In the genomic region with DNA sequence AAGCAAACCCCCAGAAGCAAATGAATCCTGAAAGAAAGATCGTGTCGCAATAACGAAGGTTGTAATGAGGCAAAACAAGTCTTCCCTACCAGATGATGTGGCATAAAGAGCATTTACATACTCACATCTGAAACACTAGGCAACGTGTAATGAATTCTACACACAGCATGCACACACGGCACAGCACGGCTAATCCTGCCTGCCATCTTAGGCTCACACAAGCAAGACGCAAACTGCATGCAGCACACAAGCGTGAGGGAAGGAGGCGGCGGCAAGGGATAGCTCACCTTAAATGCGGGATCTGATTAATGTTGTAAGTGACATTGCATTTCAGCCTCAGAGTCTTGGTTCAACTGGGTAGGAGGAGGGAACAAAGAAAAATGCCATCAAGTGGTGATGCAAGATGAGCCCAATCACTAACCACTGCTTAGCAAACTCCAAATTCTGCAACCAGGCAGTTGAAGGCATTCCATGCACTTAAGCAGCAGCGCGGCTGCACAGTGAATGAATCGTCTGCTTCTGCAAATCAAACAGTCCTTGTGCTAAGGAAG, we compare ENCODE assay signal across 8 mouse cellular contexts. TPM values are rescaled to one million over a fixed set of nuclear protein-coding genes. Genes with fewer than 3 reads are reported as not detected.
A peak's percentile ranks its signal among the peaks of the same experiment; 100 is the strongest.
DNase-seq lines count a peak whose midpoint lies in the region; ATAC-seq lines count a peak whose summit lies in the region.

No protein-coding gene starts in this region.

- H3K4me1 ChIP-seq in heart, embryonic 13.5 days, result peaks cover 81% of the 10 kb centered on the region
- peaks cover 33% of the 10 kb centered on the region for H3K4me1 ChIP-seq in forebrain, embryonic 14.5 days (ENCODE audit: control insufficient read depth, insufficient read depth, low read length)
- H3K4me1 ChIP-seq in midbrain, embryonic 14.5 days (ENCODE audit: control insufficient read depth, insufficient read depth, low read length), result peaks cover 42% of the 10 kb centered on the region

- H3K27me3 ChIP-seq in heart, embryonic 13.5 days (replicated peaks), result no peaks in the 10 kb centered on the region
- no peaks in the 10 kb centered on the region for H3K27me3 ChIP-seq in forebrain, embryonic 14.5 days (replicated peaks; ENCODE audit: control insufficient read depth, insufficient read depth, low read length)
- no peaks in the 10 kb centered on the region for H3K27me3 ChIP-seq in midbrain, embryonic 14.5 days (ENCODE audit: control insufficient read depth, insufficient read depth, low read length)

- no peak for ATAC-seq in heart, embryonic 13.5 days (ENCODE audit: extremely low read depth, insufficient number of reproducible peaks, low FRiP score, low TSS enrichment)
- ATAC-seq in forebrain, embryonic 14.5 days, result peak; percentile 76
- ATAC-seq in midbrain, embryonic 14.5 days (ENCODE audit: low FRiP score, low TSS enrichment), result peak; percentile 78
- no peak for ATAC-seq in inflammation-experienced regulatory T-cells, adult 6 months

- H3K36me3 ChIP-seq in heart, embryonic 13.5 days, result no peaks in the 10 kb centered on the region
- H3K36me3 ChIP-seq in forebrain, embryonic 14.5 days (ENCODE audit: control insufficient read depth, insufficient read depth, low read length), result no peaks in the 10 kb centered on the region
- no peaks in the 10 kb centered on the region for H3K36me3 ChIP-seq in midbrain, embryonic 14.5 days (ENCODE audit: control insufficient read depth, insufficient read depth, low read length)

- intact Hi-C loops in heart, postnatal 25 days (cut with DNase I), result no loop called here

- H3K4me2 ChIP-seq in heart, embryonic 13.5 days, result peak overlapping the region; percentile 60
- H3K4me2 ChIP-seq in forebrain, embryonic 14.5 days (ENCODE audit: low read length), result peak overlapping the region; percentile 49
- H3K4me2 ChIP-seq in midbrain, embryonic 14.5 days (ENCODE audit: low read length), result peak overlapping the region; percentile 53

- WGBS in heart, embryonic 13.5 days, result 43% methylated on average over 14 of the region's 14 CpGs
- WGBS in forebrain, embryonic 14.5 days, result 12% methylated on average over 14 of the region's 14 CpGs
- WGBS in midbrain, embryonic 14.5 days, result 16% methylated on average over 14 of the region's 14 CpGs

- H3K9me3 ChIP-seq in heart, embryonic 13.5 days, result no peaks in the 10 kb centered on the region
- H3K9me3 ChIP-seq in forebrain, embryonic 14.5 days (replicated peaks; ENCODE audit: control insufficient read depth, low read length), result no peaks in the 10 kb centered on the region
- H3K9me3 ChIP-seq in midbrain, embryonic 14.5 days (ENCODE audit: control insufficient read depth, low read length), result no peaks in the 10 kb centered on the region

- DNase-seq in heart, postnatal 25 days (ENCODE audit: low spot score), result no peak
- peak; percentile 88 for DNase-seq in brain, adult 2 months (ENCODE audit: low read depth, low spot score)
- peak; percentile 86 for DNase-seq in forebrain, embryonic 14.5 days (ENCODE audit: low spot score)
- peak; percentile 83 for DNase-seq in midbrain, embryonic 14.5 days
- no peak for DNase-seq in T-cell, adult 2 months (ENCODE audit: low spot score)
- no peak for DNase-seq in kidney, postnatal 36 days

- H3K9ac ChIP-seq in heart, embryonic 13.5 days, result peak overlapping the region; percentile 72
- H3K9ac ChIP-seq in forebrain, embryonic 14.5 days (ENCODE audit: low read length), result peak overlapping the region; percentile 70
- H3K9ac ChIP-seq in midbrain, embryonic 14.5 days (replicated peaks; ENCODE audit: low read length), result peak overlapping the region; percentile 75

- H3K4me3 ChIP-seq in heart, embryonic 13.5 days, result peak overlapping the region; percentile 31
- peak overlapping the region; percentile 33 for H3K4me3 ChIP-seq in forebrain, embryonic 14.5 days (ENCODE audit: low read depth, low read length)
- peak overlapping the region; percentile 41 for H3K4me3 ChIP-seq in midbrain, embryonic 14.5 days (replicated peaks; ENCODE audit: low read depth, low read length)

- peak overlapping the region; percentile 68 for H3K27ac ChIP-seq in heart, embryonic 13.5 days (replicated peaks)
- H3K27ac ChIP-seq in forebrain, embryonic 14.5 days (ENCODE audit: low read depth, low read length), result peak overlapping the region; percentile 94
- peak overlapping the region; percentile 97 for H3K27ac ChIP-seq in midbrain, embryonic 14.5 days (replicated peaks; ENCODE audit: low read depth, low read length)

RNA-seq across cellular contexts. Expression of gene Zbtb38, which starts 20.6 kb away (rescaled TPM):
- 27.1 and 31.3 TPM in 2 replicates for polyA plus RNA-seq in heart, embryonic 13.5 days (2015; fragmentation: Nextera tagmentation; extraction: Ambion mirVana)
- total RNA-seq in heart, postnatal 25 days (2021), result 10 to 100 TPM; 32.5 to 37.7 TPM
- 36.7 and 50.1 TPM in 2 replicates for polyA plus RNA-seq in forebrain, embryonic 14.5 days (2014; fragmentation: Nextera tagmentation; extraction: Ambion mirVana)
- polyA plus RNA-seq in midbrain, embryonic 14.5 days (2014; fragmentation: Nextera tagmentation; extraction: Ambion mirVana), result 50.5 and 55.1 TPM in 2 replicates
- polyA plus RNA-seq in inflammation-experienced regulatory T-cells, adult 6 months (2017; shearing (Covaris generic)), result 10 to 100 TPM; 53.9 to 73.9 (median 69.4) TPM

Comparison
In these comparisons a context has a peak if more than half of its experiments do, and no peak if none do; other contexts are left out.
1. ATAC-seq: peak in forebrain, embryonic 14.5 days (single experiment) and midbrain, embryonic 14.5 days (single experiment); none in heart, embryonic 13.5 days (single experiment) and inflammation-experienced regulatory T-cells, adult 6 months (single experiment).
2. DNase-seq: peak in brain, adult 2 months (single experiment), forebrain, embryonic 14.5 days (single experiment) and midbrain, embryonic 14.5 days (single experiment); none in heart, postnatal 25 days (single experiment), T-cell, adult 2 months (single experiment) and kidney, postnatal 36 days (0 of 2).
3. Peak in every context shown above with its lines, with median percentiles within 50 percentile points of each other: H3K27ac ChIP-seq, H3K4me2 ChIP-seq, H3K4me3 ChIP-seq and H3K9ac ChIP-seq.